Mouse (Mus musculus) liver, adult 2 months (tissue): Measurements from ENCODE around the gene Prkce.

ENCODE experiments used
- CTCF ChIP-seq: fragments of 200-500 bp; IDR thresholded peaks from 2 replicates; pipeline ENCODE4 v1.5.1; 2011; ENCODE audit warnings: low read depth, low read length, control low read depth
- POLR2A ChIP-seq: fragments of 200-500 bp; IDR thresholded peaks from 2 replicates; pipeline ENCODE4 v1.6.1; 2011; ENCODE audit warnings: low read length, control low read depth; ENCODE audit not compliant: insufficient read depth; ENCODE audit errors: extremely low read depth

- TF ChIP-seq CTCF (no peak), POLR2A (no peak)
These were observed 190.8 kb downstream of the Prkce start for GRCm38 (mm10) chr17:86358388-86358787.
